Mouse (Mus musculus) midbrain, embryonic 12.5 days (tissue): ENCODE data around the gene Dnah6. TPM values are rescaled to one million over a fixed set of nuclear protein-coding genes. Genes with fewer than 3 reads are reported as not detected.
A peak's percentile ranks its signal among the peaks of the same experiment; 100 is the strongest.

Experiments used
- ATAC-seq: fragments of 200-750 bp; cut with Nextera tagmentation; 2 replicates; pipeline ENCODE4 v1.8.0; 2017; ENCODE audit warnings: low read depth, moderate TSS enrichment, moderate library complexity; ENCODE audit not compliant: low FRiP score
- H3K27ac ChIP-seq: fragments of 300-500 bp; sonication (generic); replicated peaks from 2 replicates; pipeline ENCODE4 v1.5.1; 2016; ENCODE audit warnings: mild to moderate bottlenecking
- H3K27me3 ChIP-seq: fragments of 300-500 bp; sonication (generic); 2 replicates; pipeline ENCODE4 v1.6.1; 2016; ENCODE audit warnings: mild to moderate bottlenecking
- H3K36me3 ChIP-seq: fragments of 300-500 bp; sonication (generic); 2 replicates; pipeline ENCODE4 v1.6.1; 2016
- H3K4me1 ChIP-seq: fragments of 300-500 bp; sonication (generic); 2 replicates; pipeline ENCODE4 v1.6.1; 2016
- H3K4me2 ChIP-seq: fragments of 300-500 bp; sonication (generic); replicated peaks from 2 replicates; pipeline ENCODE4 v1.6.1; 2016; ENCODE audit warnings: mild to moderate bottlenecking, moderate library complexity
- H3K4me3 ChIP-seq: fragments of 300-500 bp; sonication (generic); 2 replicates; pipeline ENCODE4 v1.5.1; 2016; ENCODE audit warnings: mild to moderate bottlenecking
- H3K9ac ChIP-seq: fragments of 300-500 bp; sonication (generic); replicated peaks from 2 replicates; pipeline ENCODE4 v1.6.1; 2016; ENCODE audit warnings: mild to moderate bottlenecking, moderate library complexity
- H3K9me3 ChIP-seq: fragments of 300-500 bp; sonication (generic); 2 replicates; pipeline ENCODE4 v1.6.1; 2016; ENCODE audit warnings: mild to moderate bottlenecking
- WGBS: fragments of 180-500 bp; shearing (Covaris S2); methylation state at CpG from one replicate; pipeline ENCODE4 v1.1.7; 2016; 5-methylcytosine and 5-hydroxymethylcytosine counted together
- polyA plus RNA-seq: library from polyadenylated mRNA; unstranded; fragments of >200 nt; fragmentation: Nextera tagmentation; extraction: Ambion mirVana; gene quantifications from 2 replicates; pipeline ENCODE4 v1.2.1, GENCODE M21; 2016

The Dnah6 gene
- polyA plus RNA-seq, 1 experiment from 2014 or later: 0.03 TPM

DNA sequence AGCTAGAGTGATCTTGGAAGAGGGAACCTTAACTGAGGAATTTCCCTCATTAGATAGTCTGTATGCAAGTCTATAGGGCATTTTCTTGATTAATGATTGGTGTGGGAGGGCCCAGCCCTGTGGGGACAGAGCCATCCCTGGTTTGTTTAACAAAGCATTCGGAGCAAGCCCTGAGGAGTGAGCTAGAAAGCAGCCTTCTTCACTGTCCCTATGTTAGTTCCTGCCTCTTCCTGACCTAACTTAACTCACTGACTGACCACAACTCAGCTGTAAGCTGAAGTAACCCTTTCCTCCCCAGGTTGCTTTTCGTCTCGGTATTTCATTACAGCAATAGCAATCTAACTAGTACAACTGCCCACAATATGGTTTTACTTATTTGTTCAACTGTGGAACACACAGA lies 39.0 kb downstream of the Dnah6 start:
- H3K27ac ChIP-seq: no peak overlapping the region
- no peaks in the 10 kb centered on the region for H3K27me3 ChIP-seq
- H3K4me2 ChIP-seq: no peak overlapping the region
- ATAC-seq: no peak
- no peaks in the 10 kb centered on the region for H3K9me3 ChIP-seq
- H3K4me3 ChIP-seq: no peak overlapping the region
- no peaks in the 10 kb centered on the region for H3K4me1 ChIP-seq
- H3K36me3 ChIP-seq: no peaks in the 10 kb centered on the region
- no peak overlapping the region for H3K9ac ChIP-seq
- 56% methylated on average over 3 of the region's 3 CpGs for WGBS

GRCm38 (mm10) chr6:73182006-73182405 lies 39.4 kb downstream of the Dnah6 start:
- no peak overlapping the region for H3K27ac ChIP-seq
- 81% methylated on average over 4 of the region's 4 CpGs for WGBS
- no peaks in the 10 kb centered on the region for H3K36me3 ChIP-seq
- H3K4me3 ChIP-seq: no peak overlapping the region
- ATAC-seq: no peak
- H3K4me2 ChIP-seq: no peak overlapping the region
- no peaks in the 10 kb centered on the region for H3K27me3 ChIP-seq
- H3K9ac ChIP-seq: no peak overlapping the region
- H3K9me3 ChIP-seq: no peaks in the 10 kb centered on the region
- H3K4me1 ChIP-seq: no peaks in the 10 kb centered on the region

GRCm38 (mm10) chr6:73175156-73175555 lies 46.3 kb downstream of the Dnah6 start:
- Histone ChIP-seq H3K4me2 (no peak overlapping the region), H3K4me3 (no peak overlapping the region), H3K9ac (no peak overlapping the region), H3K27me3 (no peaks in the 10 kb centered on the region), H3K4me1 (no peaks in the 10 kb centered on the region), H3K27ac (no peak overlapping the region), H3K36me3 (no peaks in the 10 kb centered on the region), H3K9me3 (no peaks in the 10 kb centered on the region)
- ATAC-seq: no peak
- 91% methylated on average over 3 of the region's 3 CpGs for WGBS

GRCm38 (mm10) chr6:73167230-73167629 lies 54.2 kb downstream of the Dnah6 start:
- no peaks in the 10 kb centered on the region for H3K9me3 ChIP-seq
- no peak overlapping the region for H3K4me2 ChIP-seq
- WGBS: 80% methylated on average over 3 of the region's 3 CpGs
- no peaks in the 10 kb centered on the region for H3K36me3 ChIP-seq
- H3K9ac ChIP-seq: no peak overlapping the region
- no peak overlapping the region for H3K27ac ChIP-seq
- H3K4me1 ChIP-seq: no peaks in the 10 kb centered on the region
- ATAC-seq: no peak
- H3K4me3 ChIP-seq: no peak overlapping the region
- H3K27me3 ChIP-seq: no peaks in the 10 kb centered on the region

DNA sequence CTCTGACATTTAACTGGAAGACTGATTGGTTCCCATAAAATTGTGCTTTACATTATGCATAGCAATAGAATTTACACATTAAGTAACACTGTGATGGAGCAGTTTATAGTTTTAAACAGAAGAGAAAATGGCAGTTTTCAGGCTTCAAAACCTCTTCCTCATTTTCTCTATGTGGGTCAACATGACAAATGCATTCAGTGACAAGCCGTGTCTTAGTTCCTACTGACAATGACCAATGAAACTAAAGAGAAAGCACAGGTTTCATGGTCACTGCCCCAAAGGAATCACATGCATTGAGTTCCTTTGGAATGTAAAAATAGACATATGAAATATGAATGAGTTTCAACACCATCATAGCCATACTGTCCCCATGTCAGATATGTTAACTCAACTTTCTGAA lies 58.5 kb downstream of the Dnah6 start:
- no peak overlapping the region for H3K9ac ChIP-seq
- H3K4me3 ChIP-seq: no peak overlapping the region
- no peak overlapping the region for H3K27ac ChIP-seq
- no peak overlapping the region for H3K4me2 ChIP-seq
- no peak for ATAC-seq
- H3K36me3 ChIP-seq: no peaks in the 10 kb centered on the region
- no peaks in the 10 kb centered on the region for H3K27me3 ChIP-seq
- no peaks in the 10 kb centered on the region for H3K9me3 ChIP-seq
- no peaks in the 10 kb centered on the region; the same call in 1 of the 2 replicates for H3K4me1 ChIP-seq
- 81% methylated on average over 1 of the region's 1 CpGs for WGBS

- ATAC-seq: 0 out of 2 replicates have a peak, but pooled peaks have one; percentile 12
- Histone ChIP-seq H3K27ac (no peak overlapping the region), H3K9me3 (no peaks in the 10 kb centered on the region), H3K27me3 (no peaks in the 10 kb centered on the region), H3K4me2 (no peak overlapping the region), H3K4me1 (no peaks in the 10 kb centered on the region; the same call in 1 of the 2 replicates), H3K4me3 (no peak overlapping the region), H3K36me3 (no peaks in the 10 kb centered on the region), H3K9ac (no peak overlapping the region)
- WGBS: 83% methylated on average over 4 of the region's 4 CpGs
Observed at GRCm38 (mm10) chr6:73161338-73161737, 60.1 kb downstream of the Dnah6 start.

DNA sequence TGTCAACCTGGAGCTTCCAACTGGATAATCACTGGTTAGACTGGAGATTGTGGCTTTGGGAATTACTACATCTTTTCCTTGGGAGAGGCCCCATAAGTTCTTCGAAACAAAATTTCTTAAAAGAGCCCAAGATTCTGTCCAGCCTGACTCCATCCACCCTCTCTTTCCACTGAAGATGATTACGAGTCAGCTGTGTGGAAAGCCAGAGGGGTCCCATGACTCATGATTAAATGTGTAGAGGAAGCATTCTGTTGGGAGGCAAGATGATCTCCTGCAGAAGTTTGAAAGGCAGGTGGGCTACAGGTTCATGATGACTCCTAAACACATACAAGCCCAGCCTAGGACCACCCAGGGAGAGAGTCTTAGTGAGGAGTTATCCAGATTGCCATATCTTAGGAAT lies 66.0 kb downstream of the Dnah6 start:
- H3K27ac ChIP-seq: no peak overlapping the region
- no peak overlapping the region for H3K4me3 ChIP-seq
- ATAC-seq: no peak
- no peak overlapping the region for H3K9ac ChIP-seq
- no peaks in the 10 kb centered on the region for H3K9me3 ChIP-seq
- no peak overlapping the region for H3K4me2 ChIP-seq
- H3K27me3 ChIP-seq: no peaks in the 10 kb centered on the region
- 83% methylated on average over 2 of the region's 2 CpGs for WGBS
- H3K4me1 ChIP-seq: no peaks in the 10 kb centered on the region
- no peaks in the 10 kb centered on the region for H3K36me3 ChIP-seq

- no peak overlapping the region for H3K27ac ChIP-seq
- 0% methylated on average over 1 of the region's 1 CpGs for WGBS
- H3K36me3 ChIP-seq: no peaks in the 10 kb centered on the region
- no peaks in the 10 kb centered on the region for H3K4me1 ChIP-seq
- peak; percentile 83 for ATAC-seq
- no peak overlapping the region for H3K9ac ChIP-seq
- H3K4me2 ChIP-seq: no peak overlapping the region
- H3K4me3 ChIP-seq: no peak overlapping the region
- no peaks in the 10 kb centered on the region for H3K9me3 ChIP-seq
- no peaks in the 10 kb centered on the region for H3K27me3 ChIP-seq
Observed at GRCm38 (mm10) chr6:73153675-73154074, 67.8 kb downstream of the Dnah6 start.

DNA sequence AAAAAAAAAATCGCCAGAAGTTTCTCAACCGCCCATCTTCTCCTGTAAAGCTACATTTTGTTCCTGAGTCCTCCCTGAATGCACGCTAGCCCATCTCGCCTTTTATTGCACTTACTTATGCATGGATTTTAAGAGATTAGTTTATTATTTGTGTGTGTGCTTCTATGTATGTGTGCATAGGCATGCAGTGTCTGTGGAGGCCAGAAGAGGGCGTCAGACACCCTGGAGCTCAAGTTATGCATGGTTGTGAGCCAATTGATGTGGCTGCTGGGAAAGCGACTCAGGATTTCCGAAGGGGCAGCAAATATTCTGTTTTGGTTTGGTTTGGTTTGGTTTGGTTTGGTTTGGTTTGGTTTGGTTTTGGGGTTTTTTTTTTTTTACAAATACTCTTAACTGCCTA lies 78.0 kb downstream of the Dnah6 start:
- H3K9me3 ChIP-seq: no peaks in the 10 kb centered on the region
- H3K27ac ChIP-seq: no peak overlapping the region
- no peaks in the 10 kb centered on the region for H3K36me3 ChIP-seq
- no peak overlapping the region for H3K4me2 ChIP-seq
- WGBS: 89% methylated on average over 7 of the region's 7 CpGs
- no peak for ATAC-seq
- H3K9ac ChIP-seq: no peak overlapping the region
- H3K27me3 ChIP-seq: no peaks in the 10 kb centered on the region
- H3K4me1 ChIP-seq: no peaks in the 10 kb centered on the region
- no peak overlapping the region for H3K4me3 ChIP-seq

- Histone ChIP-seq H3K4me3 (no peak overlapping the region), H3K27me3 (no peaks in the 10 kb centered on the region), H3K9ac (no peak overlapping the region), H3K4me1 (no peaks in the 10 kb centered on the region), H3K36me3 (no peaks in the 10 kb centered on the region), H3K4me2 (no peak overlapping the region), H3K27ac (no peak overlapping the region), H3K9me3 (no peaks in the 10 kb centered on the region)
- no peak for ATAC-seq
- WGBS: 94% methylated on average over 4 of the region's 4 CpGs
Observed at GRCm38 (mm10) chr6:73142776-73143175, 78.7 kb downstream of the Dnah6 start.

DNA sequence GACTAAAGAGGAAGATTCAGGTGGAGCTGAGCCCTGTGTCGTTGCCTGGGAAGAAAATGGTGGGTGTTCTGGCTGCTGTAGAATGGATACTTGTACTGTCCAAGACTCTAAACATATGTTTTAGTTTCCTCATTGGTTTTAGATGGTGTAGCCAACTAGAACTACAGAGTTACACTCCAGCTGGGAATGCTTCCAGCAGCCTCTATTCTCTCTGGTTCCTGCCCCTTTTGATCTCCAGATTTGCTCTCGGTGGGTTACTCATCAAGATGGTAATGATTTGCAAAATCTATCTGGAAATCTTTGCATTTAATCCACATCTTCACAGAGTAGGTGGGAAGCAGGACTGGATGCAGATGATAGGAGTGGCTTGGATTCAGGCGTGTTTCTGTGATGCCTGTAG lies 80.6 kb downstream of the Dnah6 start:
- no peaks in the 10 kb centered on the region for H3K36me3 ChIP-seq
- H3K4me2 ChIP-seq: no peak overlapping the region
- no peaks in the 10 kb centered on the region for H3K27me3 ChIP-seq
- H3K4me1 ChIP-seq: no peaks in the 10 kb centered on the region
- 75% methylated on average over 3 of the region's 3 CpGs for WGBS
- no peak overlapping the region for H3K4me3 ChIP-seq
- no peak overlapping the region for H3K27ac ChIP-seq
- H3K9ac ChIP-seq: no peak overlapping the region
- no peaks in the 10 kb centered on the region for H3K9me3 ChIP-seq
- no peak for ATAC-seq

- 48% methylated on average over 5 of the region's 5 CpGs for WGBS
- Histone ChIP-seq H3K27ac (no peak overlapping the region), H3K4me2 (no peak overlapping the region), H3K36me3 (no peaks in the 10 kb centered on the region), H3K9me3 (no peaks in the 10 kb centered on the region), H3K9ac (no peak overlapping the region), H3K27me3 (no peaks in the 10 kb centered on the region), H3K4me1 (no peaks in the 10 kb centered on the region), H3K4me3 (no peak overlapping the region)
- no peak for ATAC-seq
Observed at GRCm38 (mm10) chr6:73132784-73133183, 88.7 kb downstream of the Dnah6 start.

DNA sequence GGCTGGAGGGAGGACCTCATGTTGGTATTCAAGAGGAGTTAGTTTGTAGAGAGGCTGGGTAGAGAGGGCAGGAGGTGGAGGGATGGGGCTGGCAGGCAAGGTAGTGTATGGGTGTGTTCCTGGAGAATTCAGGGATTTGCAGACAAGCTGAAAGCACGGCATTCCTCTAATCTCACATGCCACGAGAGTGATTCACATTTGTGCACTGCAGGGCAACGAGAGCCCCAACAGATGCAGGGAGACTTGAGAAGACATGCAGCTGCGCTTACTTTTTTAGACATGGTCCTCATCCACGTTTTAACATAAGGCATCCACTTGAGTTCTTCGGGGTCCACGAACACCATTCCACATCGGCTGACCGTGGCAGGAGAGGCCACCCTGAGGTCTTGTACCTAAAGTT lies 93.9 kb downstream of the Dnah6 start:
- H3K27me3 ChIP-seq: no peaks in the 10 kb centered on the region
- H3K4me3 ChIP-seq: no peak overlapping the region
- 82% methylated on average over 9 of the region's 9 CpGs for WGBS

More for the DNA sequence above, 93.9 kb downstream of the Dnah6 start:
- Histone ChIP-seq H3K4me1 (no peaks in the 10 kb centered on the region), H3K9me3 (no peaks in the 10 kb centered on the region), H3K36me3 (no peaks in the 10 kb centered on the region), H3K4me2 (no peak overlapping the region), H3K9ac (no peak overlapping the region), H3K27ac (no peak overlapping the region)
- ATAC-seq: no peak
